ENCODE assay signal across 9 mouse cellular contexts in genomic region chr7:80889021-80889511, GRCm38 (mm10). TPM values are rescaled to one million over a fixed set of nuclear protein-coding genes. Genes with fewer than 3 reads are reported as not detected.
A peak's percentile ranks its signal among the peaks of the same experiment; 100 is the strongest.
DNase-seq lines count a peak whose midpoint lies in the region; ATAC-seq and TF ChIP-seq lines count a peak whose summit lies in the region.
"Had no signal": no experiment of that assay in that cellular context is flagged by ENCODE, and none has a peak within 500 bp of the region (broad histone marks: within the 10 kb centered on the region; RNA-seq: fewer than 3 reads in every experiment).

No protein-coding gene starts in this region.

- no peak overlapping the region for H3K4me2 ChIP-seq in lung, embryonic 15.5 days
- peak overlapping the region; percentile 11; the same call in 1 of the 2 replicates for H3K4me2 ChIP-seq in embryonic facial prominence, embryonic 12.5 days (replicated peaks)
- no peak overlapping the region for H3K4me2 ChIP-seq in heart, embryonic 15.5 days
- H3K4me2 ChIP-seq in kidney, embryonic 15.5 days, result no peak overlapping the region

- WGBS in lung, embryonic 15.5 days, result 45% methylated on average over 9 of the region's 9 CpGs
- WGBS in lung, adult 2 months, result 53% methylated on average over 9 of the region's 9 CpGs
- WGBS in embryonic facial prominence, embryonic 12.5 days, result 42% methylated on average over 9 of the region's 9 CpGs
- 43% methylated on average over 9 of the region's 9 CpGs for WGBS in heart, embryonic 15.5 days
- WGBS in kidney, embryonic 15.5 days, result 50% methylated on average over 9 of the region's 9 CpGs

- no peak overlapping the region for H3K4me3 ChIP-seq in lung, embryonic 15.5 days
- no peak overlapping the region for H3K4me3 ChIP-seq in lung, adult 2 months (replicated peaks; ENCODE audit: extremely low read depth, low read depth, low read length)
- H3K4me3 ChIP-seq in embryonic facial prominence, embryonic 12.5 days, result no peak overlapping the region
- H3K4me3 ChIP-seq in heart, embryonic 15.5 days, result no peak overlapping the region
- no peak overlapping the region for H3K4me3 ChIP-seq in kidney, embryonic 15.5 days (replicated peaks)

- H3K9me3 ChIP-seq in lung, embryonic 15.5 days, result no peaks in the 10 kb centered on the region
- no peaks in the 10 kb centered on the region for H3K9me3 ChIP-seq in embryonic facial prominence, embryonic 12.5 days
- no peaks in the 10 kb centered on the region for H3K9me3 ChIP-seq in heart, embryonic 15.5 days (replicated peaks)
- H3K9me3 ChIP-seq in kidney, embryonic 15.5 days (replicated peaks), result no peaks in the 10 kb centered on the region

- DNase-seq in lung, adult 2 months, result no peak
- peak; percentile 43 for DNase-seq in lung, postnatal 14 days
- DNase-seq in right cerebral cortex, postnatal 4 days, result peak; percentile 38
- DNase-seq in cerebellum, postnatal 36 days, result no peak

- no peaks in the 10 kb centered on the region for H3K27me3 ChIP-seq in lung, embryonic 15.5 days
- H3K27me3 ChIP-seq in embryonic facial prominence, embryonic 12.5 days, result no peaks in the 10 kb centered on the region
- H3K27me3 ChIP-seq in heart, embryonic 15.5 days, result no peaks in the 10 kb centered on the region
- no peaks in the 10 kb centered on the region for H3K27me3 ChIP-seq in kidney, embryonic 15.5 days

- H3K4me1 ChIP-seq in lung, embryonic 15.5 days, result 0 out of 2 replicates have a peak, but pooled peaks cover 13% of the 10 kb centered on the region
- H3K4me1 ChIP-seq in lung, adult 2 months (ENCODE audit: control insufficient read depth, insufficient read depth, low read length), result no peaks in the 10 kb centered on the region
- peaks cover 12% of the 10 kb centered on the region; the same call in 1 of the 2 replicates for H3K4me1 ChIP-seq in embryonic facial prominence, embryonic 12.5 days
- H3K4me1 ChIP-seq in heart, embryonic 15.5 days (replicated peaks), result peaks cover 16% of the 10 kb centered on the region
- H3K4me1 ChIP-seq in kidney, embryonic 15.5 days, result peaks cover 13% of the 10 kb centered on the region

- TF ChIP-seq POLR2A in lung, adult 2 months (IDR thresholded peaks at IDR 0.05; ENCODE audit: borderline replicate concordance, extremely low read depth, low read depth, low read length), result no peak

- peak; percentile 80; the same call in 1 of the 2 replicates for ATAC-seq in lung, embryonic 15.5 days (ENCODE audit: borderline replicate concordance, extremely low read depth, low FRiP score, low TSS enrichment)
- ATAC-seq in embryonic facial prominence, embryonic 12.5 days (ENCODE audit: insufficient number of reproducible peaks, insufficient read depth, low FRiP score, low TSS enrichment), result peak; percentile 79; the same call in 1 of the 2 replicates
- ATAC-seq in heart, embryonic 15.5 days (replicated peaks; ENCODE audit: insufficient number of reproducible peaks, insufficient read depth, low FRiP score, low read depth), result peak; percentile 84
- peak; percentile 73 for ATAC-seq in kidney, embryonic 15.5 days (replicated peaks; ENCODE audit: low FRiP score)

- H3K36me3 ChIP-seq in lung, embryonic 15.5 days, result peaks cover 38% of the 10 kb centered on the region
- peaks cover 36% of the 10 kb centered on the region for H3K36me3 ChIP-seq in embryonic facial prominence, embryonic 12.5 days
- H3K36me3 ChIP-seq in heart, embryonic 15.5 days, result peaks cover 34% of the 10 kb centered on the region
- H3K36me3 ChIP-seq in kidney, embryonic 15.5 days, result peaks cover 43% of the 10 kb centered on the region

- 0 out of 2 replicates have a peak overlapping the region, but pooled peaks have one; percentile 8 for H3K27ac ChIP-seq in lung, embryonic 15.5 days
- H3K27ac ChIP-seq in embryonic facial prominence, embryonic 12.5 days, result peak overlapping the region; percentile 69
- peak overlapping the region; percentile 73 for H3K27ac ChIP-seq in heart, embryonic 15.5 days
- H3K27ac ChIP-seq in kidney, embryonic 15.5 days, result peak overlapping the region; percentile 70
- H3K27ac ChIP-seq: liver, embryonic 14.5 days had no signal

- no peak for TF ChIP-seq CTCF in lung, adult 2 months (IDR thresholded peaks at IDR 0.05; ENCODE audit: insufficient read depth, low read length)

- no peak overlapping the region for H3K9ac ChIP-seq in lung, embryonic 15.5 days
- H3K9ac ChIP-seq in embryonic facial prominence, embryonic 12.5 days, result no peak overlapping the region
- H3K9ac ChIP-seq in heart, embryonic 15.5 days, result no peak overlapping the region
- H3K9ac ChIP-seq in kidney, embryonic 15.5 days, result no peak overlapping the region
- H3K9ac ChIP-seq: liver, embryonic 14.5 days had no signal

RNA-seq across cellular contexts. Expression of gene Wdr73, which starts 12.0 kb away (rescaled TPM):
- polyA plus RNA-seq in lung, embryonic 15.5 days (2015; fragmentation: Nextera tagmentation; extraction: Ambion mirVana), result 36.9 and 37.1 TPM in 2 replicates
- 9.5 and 14.7 TPM in 2 replicates for polyA plus RNA-seq in lung, adult 2 months (2012; rRNA removed)
- 32.8 and 34.6 TPM in 2 replicates for polyA plus RNA-seq in embryonic facial prominence, embryonic 12.5 days (2016; fragmentation: Nextera tagmentation; extraction: Ambion mirVana)
- polyA plus RNA-seq in heart, embryonic 15.5 days (2015; fragmentation: Nextera tagmentation; extraction: Ambion mirVana), result 16.3 and 20.9 TPM in 2 replicates
- 36.7 and 37.5 TPM in 2 replicates for polyA plus RNA-seq in kidney, embryonic 15.5 days (2015; fragmentation: Nextera tagmentation; extraction: Ambion mirVana)

RNA-seq across cellular contexts. Expression of gene Nmb, which starts 15.8 kb away (rescaled TPM):
- 7.3 and 8.9 TPM in 2 replicates for polyA plus RNA-seq in lung, embryonic 15.5 days (2015; fragmentation: Nextera tagmentation; extraction: Ambion mirVana)
- 2.6 and 4.1 TPM in 2 replicates for polyA plus RNA-seq in lung, adult 2 months (2012; rRNA removed)
- 6.1 and 6.2 TPM in 2 replicates for polyA plus RNA-seq in embryonic facial prominence, embryonic 12.5 days (2016; fragmentation: Nextera tagmentation; extraction: Ambion mirVana)
- 4.6 and 4.8 TPM in 2 replicates for polyA plus RNA-seq in heart, embryonic 15.5 days (2015; fragmentation: Nextera tagmentation; extraction: Ambion mirVana)
- polyA plus RNA-seq in kidney, embryonic 15.5 days (2015; fragmentation: Nextera tagmentation; extraction: Ambion mirVana), result 8.2 and 10.0 TPM in 2 replicates

RNA-seq across cellular contexts. Expression of gene Zscan2, which starts 28.3 kb away (rescaled TPM):
- 2.7 and 2.9 TPM in 2 replicates for polyA plus RNA-seq in lung, embryonic 15.5 days (2015; fragmentation: Nextera tagmentation; extraction: Ambion mirVana)
- polyA plus RNA-seq in lung, adult 2 months (2012; rRNA removed), result 5.5 and 6.2 TPM in 2 replicates
- 3.6 and 5.2 TPM in 2 replicates for polyA plus RNA-seq in embryonic facial prominence, embryonic 12.5 days (2016; fragmentation: Nextera tagmentation; extraction: Ambion mirVana)
- polyA plus RNA-seq in heart, embryonic 15.5 days (2015; fragmentation: Nextera tagmentation; extraction: Ambion mirVana), result 1.8 and 2.0 TPM in 2 replicates
- 2.8 and 2.9 TPM in 2 replicates for polyA plus RNA-seq in kidney, embryonic 15.5 days (2015; fragmentation: Nextera tagmentation; extraction: Ambion mirVana)

RNA-seq across cellular contexts. Expression of gene Sec11a, which starts 58.5 kb away (rescaled TPM):
- 221 and 229 TPM in 2 replicates for polyA plus RNA-seq in lung, embryonic 15.5 days (2015; fragmentation: Nextera tagmentation; extraction: Ambion mirVana)
- 42.3 and 52.7 TPM in 2 replicates for polyA plus RNA-seq in lung, adult 2 months (2012; rRNA removed)
- 208 and 219 TPM in 2 replicates for polyA plus RNA-seq in embryonic facial prominence, embryonic 12.5 days (2016; fragmentation: Nextera tagmentation; extraction: Ambion mirVana)
- polyA plus RNA-seq in heart, embryonic 15.5 days (2015; fragmentation: Nextera tagmentation; extraction: Ambion mirVana), result 129 and 148 TPM in 2 replicates
- 217 and 223 TPM in 2 replicates for polyA plus RNA-seq in kidney, embryonic 15.5 days (2015; fragmentation: Nextera tagmentation; extraction: Ambion mirVana)

Comparison
In these comparisons a context has a peak if more than half of its experiments do, and no peak if none do; other contexts are left out.
1. DNase-seq: peak in lung, postnatal 14 days (single experiment) and right cerebral cortex, postnatal 4 days (single experiment); none in lung, adult 2 months (single experiment) and cerebellum, postnatal 36 days (0 of 2).
2. H3K27ac ChIP-seq: peak in every context shown above with its lines; median percentile 73 in heart, embryonic 15.5 days; 70 in kidney, embryonic 15.5 days; 69 in embryonic facial prominence, embryonic 12.5 days; 8 in lung, embryonic 15.5 days.
3. Peak in every context shown above with its lines, with median percentiles within 50 percentile points of each other: ATAC-seq.